In the genomic region with DNA sequence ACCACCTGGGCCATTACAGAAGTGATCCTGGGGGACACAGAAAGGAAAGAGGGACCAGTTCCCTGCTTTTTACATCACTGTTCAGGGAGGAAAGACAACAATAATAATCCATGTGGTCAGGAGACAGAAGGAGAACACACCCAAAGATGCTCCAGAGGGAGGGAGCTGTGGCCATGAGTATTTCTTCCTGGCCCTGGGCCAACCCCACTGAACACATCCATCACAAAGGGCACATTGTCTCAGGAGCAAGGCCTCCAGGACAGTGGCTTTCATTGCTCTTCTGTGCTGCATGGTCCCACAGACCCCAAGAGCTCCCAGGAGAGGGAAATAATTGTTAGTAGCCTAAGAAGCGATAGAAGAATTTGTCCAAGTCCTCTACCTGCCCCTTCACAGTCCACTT, we compare ENCODE assay signal across 27 mouse cellular contexts. TPM values are rescaled to one million over a fixed set of nuclear protein-coding genes. Genes with fewer than 3 reads are reported as not detected.
A peak's percentile ranks its signal among the peaks of the same experiment; 100 is the strongest.
DNase-seq lines count a peak whose midpoint lies in the region; ATAC-seq and TF ChIP-seq lines count a peak whose summit lies in the region.
"Had no signal": no experiment of that assay in that cellular context is flagged by ENCODE, and none has a peak within 500 bp of the region (broad histone marks: within the 10 kb centered on the region; RNA-seq: fewer than 3 reads in every experiment).

No protein-coding gene starts in this region.

- no peaks in the 10 kb centered on the region for H3K36me3 ChIP-seq in midbrain, postnatal 0 days (ENCODE audit: insufficient read depth, low read length)
- H3K36me3 ChIP-seq: embryonic facial prominence, embryonic 10.5 days; forebrain, embryonic 15.5 days; G1E; heart, embryonic 10.5 days; hindbrain, embryonic 13.5 days had no signal

- H3K4me1 ChIP-seq in midbrain, postnatal 0 days (ENCODE audit: insufficient read depth, low read length): 0 out of 2 replicates have a peak, but pooled peaks cover 4% of the 10 kb centered on the region
- H3K4me1 ChIP-seq: forebrain, embryonic 15.5 days; heart, embryonic 10.5 days had no signal

- TF ChIP-seq CTCF in midbrain, postnatal 0 days (IDR thresholded peaks at IDR 0.05): no peak

- H3K27me3 ChIP-seq in midbrain, postnatal 0 days (ENCODE audit: insufficient read depth, low read length): no peaks in the 10 kb centered on the region
- H3K27me3 ChIP-seq: forebrain, embryonic 15.5 days; hindbrain, embryonic 13.5 days had no signal

- H3K27ac ChIP-seq in midbrain, postnatal 0 days (ENCODE audit: low read depth, low read length): no peak overlapping the region
- H3K27ac ChIP-seq: embryonic facial prominence, embryonic 10.5 days; forebrain, embryonic 15.5 days; heart, embryonic 10.5 days; hindbrain, embryonic 13.5 days; hindbrain, postnatal 0 days had no signal

- H3K4me3 ChIP-seq in midbrain, postnatal 0 days (ENCODE audit: low read depth, low read length): no peak overlapping the region
- H3K4me3 ChIP-seq: embryonic facial prominence, embryonic 10.5 days; forebrain, embryonic 15.5 days; heart, embryonic 10.5 days; hindbrain, embryonic 13.5 days had no signal

- peak; percentile 15 for DNase-seq in layer of hippocampus, adult 9-11 months
- DNase-seq in layer of hippocampus, adult 8-10 months (ENCODE audit: low spot score in 2 of 2): no peak
- DNase-seq in testis, postnatal 10 days (ENCODE audit: low spot score): peak; percentile 56
- DNase-seq in testis, postnatal 14 days (ENCODE audit: low spot score): no peak
- DNase-seq in R1 (ENCODE audit: low read depth, low spot score): peak; percentile 18
- no peak for DNase-seq in midbrain, postnatal 0 days (ENCODE audit: low spot score)
- DNase-seq in thymus, postnatal 25 days: no peak
- no peak for DNase-seq in heart, postnatal 10 days
- DNase-seq: adrenal gland, postnatal 10 days; cerebellum, adult 11-12 months; cerebellum, adult 9-10 months; gastrocnemius, postnatal 10 days; heart, adult 18-20 months; heart, postnatal 14 days had no signal

- no peak overlapping the region for H3K9ac ChIP-seq in midbrain, postnatal 0 days (replicated peaks; ENCODE audit: low read length, poor library complexity, severe bottlenecking)
- H3K9ac ChIP-seq: forebrain, embryonic 15.5 days; hindbrain, embryonic 13.5 days had no signal

- WGBS in midbrain, postnatal 0 days: 76% methylated on average over 1 of the region's 1 CpGs

- no peaks in the 10 kb centered on the region for H3K9me3 ChIP-seq in midbrain, postnatal 0 days (ENCODE audit: low read length)
- H3K9me3 ChIP-seq: embryonic facial prominence, embryonic 10.5 days; forebrain, embryonic 15.5 days; G1E; heart, embryonic 10.5 days; hindbrain, embryonic 13.5 days had no signal

- H3K4me2 ChIP-seq in midbrain, postnatal 0 days (ENCODE audit: low read depth, low read length, poor library complexity, severe bottlenecking): no peak overlapping the region
- H3K4me2 ChIP-seq: forebrain, embryonic 15.5 days; hindbrain, embryonic 13.5 days had no signal

- intact Hi-C loops in heart, postnatal 10 days (cut with DNase I): no loop called here

- no peak for ATAC-seq in midbrain, postnatal 0 days (ENCODE audit: low FRiP score)
- ATAC-seq: CD4-positive, CD25-positive, alpha-beta regulatory T cell, adult 4 months; forebrain, embryonic 15.5 days; hindbrain, postnatal 0 days had no signal

RNA-seq across cellular contexts. Expression of a gene that starts 23.4 kb away (rescaled TPM):
- total RNA-seq in layer of hippocampus, adult 8-10 months (2022): not detected
- total RNA-seq in midbrain, postnatal 0 days (2014; rRNA removed): not detected in 2 replicates
- 0.11 TPM in 1 of 2 replicates, not detected in the other for polyA plus RNA-seq in midbrain, postnatal 0 days (2015; fragmentation: Nextera tagmentation; extraction: Ambion mirVana)
- not detected for total RNA-seq in heart, postnatal 10 days (2021)
- total RNA-seq: adrenal gland, postnatal 10 days; adrenal gland, postnatal 4 days; G1E; gastrocnemius, postnatal 10 days; gastrocnemius, postnatal 4 days; heart, adult 18-20 months; heart, postnatal 14 days; hematopoietic stem cell, adult 5-6 weeks; hindbrain, postnatal 0 days had no signal
- polyA plus RNA-seq: CD4-positive, CD25-positive, alpha-beta regulatory T cell, adult 4 months; embryonic facial prominence, embryonic 10.5 days; embryonic facial prominence, embryonic 14.5 days; forebrain, embryonic 15.5 days; G1E; heart, embryonic 10.5 days; heart, embryonic 14.5 days; intestine, embryonic 14.5 days had no signal

RNA-seq across cellular contexts. Expression of a gene that starts 23.9 kb away (rescaled TPM):
- 10 to 100 TPM; 52.5 to 67.9 (median 57.9) TPM for total RNA-seq in layer of hippocampus, adult 8-10 months (2022)
- 84.3 and 87.4 TPM in 2 replicates for total RNA-seq in midbrain, postnatal 0 days (2014; rRNA removed)
- polyA plus RNA-seq in midbrain, postnatal 0 days (2015; fragmentation: Nextera tagmentation; extraction: Ambion mirVana): 15.3 and 17.9 TPM in 2 replicates
- total RNA-seq in heart, postnatal 10 days (2021): 10 to 100 TPM; 17.0 to 19.1 TPM

Comparison
In these comparisons a context has a peak if more than half of its experiments do, and no peak if none do; other contexts are left out.
1. DNase-seq: peak in layer of hippocampus, adult 9-11 months (single experiment), testis, postnatal 10 days (single experiment) and R1 (single experiment); none in layer of hippocampus, adult 8-10 months (0 of 2), testis, postnatal 14 days (single experiment), midbrain, postnatal 0 days (single experiment), thymus, postnatal 25 days (single experiment) and heart, postnatal 10 days (0 of 2).